Mouse (Mus musculus) adrenal gland, postnatal 14 days (tissue): ENCODE results near the gene Morc3. TPM values are rescaled to one million over a fixed set of nuclear protein-coding genes. Genes with fewer than 3 reads are reported as not detected.
"Not testable (repeated sequence)": the region's sequence is repeated elsewhere in the genome, so short reads cannot be mapped to it uniquely, and the experiment has no call there.

Experiments
- DNase-seq: peaks from one replicate; pipeline ENCODE4 v3.0.0; 2021; ENCODE audit warnings: mixed read lengths
- total RNA-seq: library from RNA; stranded (reverse); gene quantifications from 2 replicates; pipeline ENCODE4 v1.2.3, GENCODE M21; 2021

Gene Morc3
- total RNA-seq, 1 experiment from 2014 or later = 33.6 TPM

GRCm38 (mm10) chr16:93818691-93819324, 13.1 kb upstream of the Morc3 start:
- peak; percentile 23 for DNase-seq

GRCm38 (mm10) chr16:93819325-93819696, 12.6 kb upstream of the Morc3 start:
- DNase-seq = no peak

- no peak for DNase-seq
Measured at GRCm38 (mm10) chr16:93820040-93820439, 11.9 kb upstream of the Morc3 start.

GRCm38 (mm10) chr16:93821706-93822105, 10.2 kb upstream of the Morc3 start:
- DNase-seq = no peak

- not testable (repeated sequence) for DNase-seq
Measured at GRCm38 (mm10) chr16:93822433-93823225, 9.3 kb upstream of the Morc3 start.

GRCm38 (mm10) chr16:93824799-93825198, 7.1 kb upstream of the Morc3 start:
- DNase-seq = peak; percentile 24

GRCm38 (mm10) chr16:93825463-93825862, 6.5 kb upstream of the Morc3 start:
- no peak for DNase-seq

GRCm38 (mm10) chr16:93826054-93826453, 5.9 kb upstream of the Morc3 start:
- no peak for DNase-seq

GRCm38 (mm10) chr16:93826478-93826877, 5.4 kb upstream of the Morc3 start:
- DNase-seq = not testable (repeated sequence)

GRCm38 (mm10) chr16:93826909-93827308, 5.0 kb upstream of the Morc3 start:
- DNase-seq = no peak

- DNase-seq = no peak
Measured at GRCm38 (mm10) chr16:93829526-93829925, 2.4 kb upstream of the Morc3 start.

- no peak for DNase-seq
Measured at GRCm38 (mm10) chr16:93830071-93830470, 1.9 kb upstream of the Morc3 start.

GRCm38 (mm10) chr16:93830916-93831315, 1.0 kb upstream of the Morc3 start:
- DNase-seq = no peak

- DNase-seq = no peak
Measured at GRCm38 (mm10) chr16:93832451-93833276, 743 bp downstream of the Morc3 start.

GRCm38 (mm10) chr16:93833551-93833950, 1.6 kb downstream of the Morc3 start:
- peak; percentile 41 for DNase-seq

- no peak for DNase-seq
Measured at GRCm38 (mm10) chr16:93834076-93834475, 2.2 kb downstream of the Morc3 start.

GRCm38 (mm10) chr16:93839049-93839448, 7.1 kb downstream of the Morc3 start:
- no peak for DNase-seq

GRCm38 (mm10) chr16:93850527-93850926, 18.6 kb downstream of the Morc3 start:
- no peak for DNase-seq

- peak; percentile 25 for DNase-seq
Measured at GRCm38 (mm10) chr16:93859967-93860366, 28.0 kb downstream of the Morc3 start.

- DNase-seq = peak; percentile 72
Measured at GRCm38 (mm10) chr16:93860686-93861085, 28.8 kb downstream of the Morc3 start.

GRCm38 (mm10) chr16:93874841-93875240, 42.9 kb downstream of the Morc3 start:
- no peak for DNase-seq

GRCm38 (mm10) chr16:93877612-93878380, 45.9 kb downstream of the Morc3 start:
- DNase-seq = no peak
